Mouse (Mus musculus) midbrain, embryonic 13.5 days (tissue): ENCODE results near the gene Xntrpc. TPM values are rescaled to one million over a fixed set of nuclear protein-coding genes. Genes with fewer than 3 reads are reported as not detected.

Experiments
- ATAC-seq: fragments of 200-750 bp; cut with Nextera tagmentation; 2 replicates; pipeline ENCODE4 v1.8.0; 2017; ENCODE audit warnings: mild to moderate bottlenecking, moderate TSS enrichment, moderate library complexity
- H3K27ac ChIP-seq: fragments of 300-500 bp; sonication (generic); 2 replicates; pipeline ENCODE4 v1.5.1; 2015; ENCODE audit warnings: inconsistent platforms, mild to moderate bottlenecking, moderate library complexity
- H3K27me3 ChIP-seq: fragments of 300-500 bp; sonication (generic); 2 replicates; pipeline ENCODE4 v1.6.1; 2015; ENCODE audit warnings: mild to moderate bottlenecking, inconsistent platforms
- H3K36me3 ChIP-seq: fragments of 300-500 bp; sonication (generic); 2 replicates; pipeline ENCODE4 v1.6.1; 2015; ENCODE audit warnings: mild to moderate bottlenecking, inconsistent platforms
- H3K4me1 ChIP-seq: fragments of 300-500 bp; sonication (generic); replicated peaks from 2 replicates; pipeline ENCODE4 v1.6.1; 2015; ENCODE audit warnings: inconsistent platforms
- H3K4me2 ChIP-seq: fragments of 300-500 bp; sonication (generic); replicated peaks from 2 replicates; pipeline ENCODE4 v1.6.1; 2015; ENCODE audit warnings: moderate library complexity, mild to moderate bottlenecking, inconsistent platforms
- H3K4me3 ChIP-seq: fragments of 300-500 bp; sonication (generic); replicated peaks from 2 replicates; pipeline ENCODE4 v1.5.1; 2015; ENCODE audit warnings: mild to moderate bottlenecking, inconsistent platforms
- H3K9ac ChIP-seq: fragments of 300-500 bp; sonication (generic); replicated peaks from 2 replicates; pipeline ENCODE4 v1.6.1; 2015; ENCODE audit warnings: mild to moderate bottlenecking, inconsistent platforms
- H3K9me3 ChIP-seq: fragments of 300-500 bp; sonication (generic); 2 replicates; pipeline ENCODE4 v1.6.1; 2016; ENCODE audit warnings: mild to moderate bottlenecking, inconsistent platforms
- WGBS: fragments of 180-500 bp; shearing (Covaris S2); methylation state at CpG from one replicate; pipeline ENCODE4 v1.1.7; 2015; 5-methylcytosine and 5-hydroxymethylcytosine counted together
- polyA plus RNA-seq: library from polyadenylated mRNA; unstranded; fragments of >200 nt; fragmentation: Nextera tagmentation; extraction: Ambion mirVana; gene quantifications from 2 replicates; pipeline ENCODE4 v1.2.1, GENCODE M21; 2015

Xntrpc gene
- polyA plus RNA-seq, 1 experiment from 2014 or later = 1.5 TPM

GRCm38 (mm10) chr7:102084041-102084696 is 18.7 kb downstream of the Xntrpc start:
- Histone ChIP-seq H3K27ac (no peak overlapping the region), H3K36me3 (peaks cover 65% of the 10 kb centered on the region), H3K4me3 (no peak overlapping the region), H3K9ac (no peak overlapping the region), H3K4me1 (no peaks in the 10 kb centered on the region), H3K4me2 (no peak overlapping the region), H3K27me3 (no peaks in the 10 kb centered on the region), H3K9me3 (no peaks in the 10 kb centered on the region)
- 95% methylated on average over 26 of the region's 26 CpGs for WGBS
- no peak for ATAC-seq

DNA sequence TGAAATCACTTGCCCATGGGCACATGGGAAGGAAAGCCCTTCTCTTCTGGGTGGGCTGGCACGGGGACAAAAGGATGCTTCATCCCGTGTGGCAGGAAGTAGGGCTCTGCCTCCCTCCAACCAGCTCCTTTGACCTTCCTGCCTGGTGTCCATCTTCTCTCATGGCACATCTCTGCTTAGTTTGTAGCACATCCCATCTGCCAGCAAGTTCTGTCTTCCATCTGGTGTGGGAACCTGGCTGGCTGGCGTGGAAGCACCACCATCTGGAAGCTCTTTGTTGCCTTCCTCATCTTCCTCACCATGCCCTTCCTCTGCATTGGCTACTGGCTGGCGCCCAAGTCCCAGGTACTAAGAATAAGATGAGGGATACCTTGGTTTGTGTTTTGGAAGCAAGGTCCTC is 21.8 kb downstream of the Xntrpc start:
- H3K9me3 ChIP-seq = no peaks in the 10 kb centered on the region
- peaks cover 46% of the 10 kb centered on the region for H3K36me3 ChIP-seq
- ATAC-seq = no peak
- H3K4me1 ChIP-seq = no peaks in the 10 kb centered on the region
- 90% methylated on average over 4 of the region's 4 CpGs for WGBS
- H3K27ac ChIP-seq = no peak overlapping the region
- no peak overlapping the region for H3K4me2 ChIP-seq
- H3K9ac ChIP-seq = no peak overlapping the region
- no peaks in the 10 kb centered on the region for H3K27me3 ChIP-seq
- no peak overlapping the region for H3K4me3 ChIP-seq

GRCm38 (mm10) chr7:102099760-102100661 is 34.5 kb downstream of the Xntrpc start:
- Histone ChIP-seq H3K4me2 (peak overlapping the region; percentile 49), H3K4me3 (peak overlapping the region; percentile 21), H3K9ac (peak overlapping the region; percentile 3; the same call in 1 of the 2 replicates), H3K27ac (no peak overlapping the region), H3K36me3 (no peaks in the 10 kb centered on the region), H3K4me1 (peaks cover 26% of the 10 kb centered on the region), H3K9me3 (no peaks in the 10 kb centered on the region), H3K27me3 (peaks cover 10% of the 10 kb centered on the region)
- 5% methylated on average over 30 of the region's 30 CpGs for WGBS
- peak; percentile 68 for ATAC-seq

GRCm38 (mm10) chr7:102100868-102101267 is 35.4 kb downstream of the Xntrpc start:
- Histone ChIP-seq H3K4me1 (peaks cover 26% of the 10 kb centered on the region), H3K27me3 (peaks cover 10% of the 10 kb centered on the region), H3K9me3 (no peaks in the 10 kb centered on the region), H3K4me3 (no peak overlapping the region), H3K36me3 (no peaks in the 10 kb centered on the region), H3K4me2 (no peak overlapping the region), H3K27ac (no peak overlapping the region), H3K9ac (no peak overlapping the region)
- WGBS = 65% methylated on average over 5 of the region's 5 CpGs
- no peak for ATAC-seq

- Histone ChIP-seq H3K27ac (no peak within 1 kb of the TSS), H3K4me1 (peaks cover 26% of the 10 kb centered on the region), H3K27me3 (peaks cover 10% of the 10 kb centered on the region), H3K4me3 (no peak within 1 kb of the TSS), H3K9ac (no peak within 1 kb of the TSS), H3K4me2 (0 out of 2 replicates have a peak within 1 kb of the TSS, but pooled peaks have one; percentile 49), H3K36me3 (no peaks in the 10 kb centered on the region), H3K9me3 (no peaks in the 10 kb centered on the region)
- no peak for ATAC-seq
- 43% methylated on average over 5 of the region's 5 CpGs for WGBS
These were observed 36.0 kb downstream of the Xntrpc start, which contains the start of gene Art1 for GRCm38 (mm10) chr7:102101487-102101886. Art1 (plus strand) TSS chr7:102101743.

- no peaks in the 10 kb centered on the region for H3K36me3 ChIP-seq
- H3K27me3 ChIP-seq = peaks cover 10% of the 10 kb centered on the region
- no peak overlapping the region for H3K9ac ChIP-seq
- H3K4me2 ChIP-seq = no peak overlapping the region
- no peak overlapping the region for H3K27ac ChIP-seq
- ATAC-seq = no peak
- WGBS = 31% methylated on average over 8 of the region's 8 CpGs
- H3K9me3 ChIP-seq = no peaks in the 10 kb centered on the region
- peaks cover 33% of the 10 kb centered on the region for H3K4me1 ChIP-seq
- no peak overlapping the region for H3K4me3 ChIP-seq
These were observed 36.7 kb downstream of the Xntrpc start for GRCm38 (mm10) chr7:102102241-102102640.

- Histone ChIP-seq H3K27ac (no peak overlapping the region), H3K9ac (no peak overlapping the region), H3K36me3 (no peaks in the 10 kb centered on the region), H3K4me2 (no peak overlapping the region), H3K4me1 (peaks cover 33% of the 10 kb centered on the region), H3K4me3 (no peak overlapping the region), H3K9me3 (no peaks in the 10 kb centered on the region), H3K27me3 (peaks cover 10% of the 10 kb centered on the region)
- no peak for ATAC-seq
- WGBS = 38% methylated on average over 6 of the region's 6 CpGs
These were observed 37.2 kb downstream of the Xntrpc start for GRCm38 (mm10) chr7:102102696-102103095.

- no peak for ATAC-seq
- Histone ChIP-seq H3K27me3 (peaks cover 9% of the 10 kb centered on the region), H3K4me2 (no peak overlapping the region), H3K4me1 (peaks cover 33% of the 10 kb centered on the region), H3K4me3 (no peak overlapping the region), H3K9me3 (no peaks in the 10 kb centered on the region), H3K9ac (no peak overlapping the region), H3K27ac (no peak overlapping the region), H3K36me3 (no peaks in the 10 kb centered on the region)
- WGBS = 79% methylated on average over 2 of the region's 2 CpGs
These were observed 38.0 kb downstream of the Xntrpc start for GRCm38 (mm10) chr7:102103555-102103954.

GRCm38 (mm10) chr7:102104126-102104525 is 38.6 kb downstream of the Xntrpc start:
- 78% methylated on average over 5 of the region's 5 CpGs for WGBS
- ATAC-seq = no peak

DNA sequence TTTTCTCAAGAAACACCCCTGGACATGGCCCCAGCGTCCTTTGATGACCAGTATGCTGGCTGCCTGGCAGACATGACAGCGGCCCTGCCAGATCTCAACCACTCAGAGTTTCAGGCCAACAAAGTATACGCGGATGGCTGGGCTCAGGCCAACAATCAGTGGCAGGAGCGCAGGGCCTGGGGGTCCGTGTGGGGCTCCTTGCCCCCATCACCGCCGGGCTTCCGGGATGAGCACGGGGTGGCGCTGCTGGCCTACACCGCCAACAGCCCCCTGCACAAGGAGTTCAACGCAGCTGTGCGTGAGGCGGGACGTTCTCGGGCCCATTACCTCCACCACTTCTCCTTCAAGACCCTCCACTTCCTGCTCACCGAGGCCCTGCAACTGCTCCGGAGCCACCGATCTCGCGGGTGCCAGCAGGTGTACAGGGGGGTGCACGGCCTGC is 41.2 kb downstream of the Xntrpc start:
- peak; percentile 46; the same call in 1 of the 2 replicates for ATAC-seq
- H3K9ac ChIP-seq = peak overlapping the region; percentile 7; the same call in 1 of the 2 replicates

More at GRCm38 (mm10) chr7:102104126-102104525, 38.6 kb downstream of the Xntrpc start:
- Histone ChIP-seq H3K4me3 (no peak overlapping the region), H3K9me3 (no peaks in the 10 kb centered on the region), H3K4me1 (peaks cover 33% of the 10 kb centered on the region), H3K27me3 (peaks cover 4% of the 10 kb centered on the region), H3K27ac (no peak overlapping the region), H3K36me3 (no peaks in the 10 kb centered on the region), H3K4me2 (no peak overlapping the region), H3K9ac (no peak overlapping the region)

DNA sequence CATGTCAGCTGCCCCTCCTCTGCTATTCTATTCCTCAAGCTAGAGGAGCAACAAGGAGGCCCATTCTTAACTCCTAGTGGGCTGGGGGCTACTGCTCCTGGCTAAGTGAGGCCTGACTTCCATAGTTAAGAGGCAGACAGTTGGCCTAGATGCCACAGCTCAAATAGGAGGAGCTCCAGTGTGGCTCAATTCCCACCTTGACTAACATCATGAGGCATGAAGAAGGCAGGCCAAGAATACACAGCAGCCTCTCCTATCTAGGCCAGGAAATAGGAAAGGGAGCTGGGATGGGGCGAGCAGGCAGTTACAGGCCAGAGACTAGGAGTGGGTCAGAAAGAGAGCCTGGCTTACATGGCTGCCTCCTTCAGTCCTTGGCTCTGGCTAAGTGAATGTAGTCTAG is 42.7 kb downstream of the Xntrpc start:
- Histone ChIP-seq H3K9me3 (no peaks in the 10 kb centered on the region), H3K4me2 (no peak overlapping the region), H3K27ac (no peak overlapping the region), H3K4me3 (no peak overlapping the region), H3K4me1 (peaks cover 7% of the 10 kb centered on the region), H3K36me3 (no peaks in the 10 kb centered on the region), H3K9ac (no peak overlapping the region), H3K27me3 (no peaks in the 10 kb centered on the region)
- no peak for ATAC-seq
- 88% methylated on average over 1 of the region's 1 CpGs for WGBS

More for the DNA sequence above, 41.2 kb downstream of the Xntrpc start:
- Histone ChIP-seq H3K36me3 (no peaks in the 10 kb centered on the region), H3K9me3 (no peaks in the 10 kb centered on the region), H3K27ac (no peak overlapping the region), H3K4me2 (peak overlapping the region; percentile 53), H3K4me3 (peak overlapping the region; percentile 22), H3K4me1 (peaks cover 15% of the 10 kb centered on the region), H3K27me3 (no peaks in the 10 kb centered on the region)
- 25% methylated on average over 23 of the region's 23 CpGs for WGBS

DNA sequence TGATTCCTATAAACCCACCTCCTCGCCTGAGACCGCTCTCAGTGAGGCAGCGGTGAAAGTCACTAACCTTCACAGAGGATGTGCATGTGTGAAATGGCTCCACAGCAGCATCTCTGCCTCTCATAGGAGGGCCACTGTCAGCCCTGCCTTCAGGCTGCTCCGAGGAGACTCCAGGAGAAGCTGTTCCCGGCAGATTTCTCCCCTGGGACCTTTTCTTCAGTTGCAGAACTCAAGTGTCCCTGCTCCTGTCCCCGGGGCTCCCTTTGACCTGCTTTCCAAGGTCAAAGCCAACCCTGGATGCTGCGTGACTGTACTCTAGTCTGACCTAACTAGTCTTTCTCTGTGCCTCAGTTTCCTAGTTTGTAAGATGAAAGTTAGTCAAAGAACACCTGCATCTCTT is 43.7 kb downstream of the Xntrpc start, which contains the start of gene Art5:
Gene Art5 (minus strand): TSS at position 319 of the 400 bp plus-strand sequence.
- ATAC-seq = no peak
- H3K9me3 ChIP-seq = no peaks in the 10 kb centered on the region
- no peak within 1 kb of the TSS for H3K27ac ChIP-seq
- WGBS = 84% methylated on average over 7 of the region's 7 CpGs
- no peaks in the 10 kb centered on the region for H3K27me3 ChIP-seq
- no peaks in the 10 kb centered on the region for H3K36me3 ChIP-seq
- H3K9ac ChIP-seq = no peak within 1 kb of the TSS
- H3K4me3 ChIP-seq = no peak within 1 kb of the TSS
- H3K4me1 ChIP-seq = peaks cover 7% of the 10 kb centered on the region
- H3K4me2 ChIP-seq = no peak within 1 kb of the TSS
